Mouse (Mus musculus) heart, embryonic 11.5 days (tissue): ENCODE results near the gene Nfkbie. TPM values are rescaled to one million over a fixed set of nuclear protein-coding genes. Genes with fewer than 3 reads are reported as not detected.

Experiments
- ATAC-seq: fragments of 200-750 bp; cut with Nextera tagmentation; replicated peaks from 2 replicates; pipeline ENCODE4 v1.8.0; 2017; ENCODE audit warnings: moderate library complexity; ENCODE audit not compliant: insufficient number of reproducible peaks, low FRiP score, low TSS enrichment
- H3K27ac ChIP-seq: fragments of 300-500 bp; sonication (generic); 2 replicates; pipeline ENCODE4 v1.5.1; 2014; ENCODE audit warnings: mild to moderate bottlenecking, low read depth, low read length
- H3K27me3 ChIP-seq: fragments of 300-500 bp; sonication (generic); 2 replicates; pipeline ENCODE4 v1.6.1; 2014; ENCODE audit warnings: mild to moderate bottlenecking, low read length, mixed read lengths; ENCODE audit not compliant: control insufficient read depth, insufficient read depth
- H3K36me3 ChIP-seq: fragments of 300-500 bp; sonication (generic); 2 replicates; pipeline ENCODE4 v1.6.1; 2014; ENCODE audit warnings: mild to moderate bottlenecking, low read length, moderate library complexity, mixed read lengths; ENCODE audit not compliant: control insufficient read depth, insufficient read depth
- H3K4me1 ChIP-seq: fragments of 300-500 bp; sonication (generic); 2 replicates; pipeline ENCODE4 v1.6.1; 2014; ENCODE audit warnings: low read length; ENCODE audit not compliant: control insufficient read depth, insufficient read depth
- H3K4me2 ChIP-seq: fragments of 300-500 bp; sonication (generic); 2 replicates; pipeline ENCODE4 v1.6.1; 2014; ENCODE audit warnings: mild to moderate bottlenecking, moderate library complexity
- H3K4me3 ChIP-seq: fragments of 300-500 bp; sonication (generic); 2 replicates; pipeline ENCODE4 v1.5.1; 2014; ENCODE audit warnings: low read depth, low read length
- H3K9ac ChIP-seq: fragments of 300-500 bp; sonication (generic); 2 replicates; pipeline ENCODE4 v1.6.1; 2014; ENCODE audit warnings: mild to moderate bottlenecking, low read depth, low read length, moderate library complexity
- H3K9me3 ChIP-seq: fragments of 300-500 bp; sonication (generic); replicated peaks from 2 replicates; pipeline ENCODE4 v1.6.1; 2016; ENCODE audit warnings: low read length; ENCODE audit not compliant: control insufficient read depth
- WGBS: fragments of 180-500 bp; shearing (Covaris S2); extraction: QIAGEN DNeasy Blood & Tissue Kit; methylation state at CpG from one replicate; pipeline ENCODE4 v1.1.7; 2014; ENCODE audit not compliant: insufficient replicate concordance; 5-methylcytosine and 5-hydroxymethylcytosine counted together
- polyA plus RNA-seq: library from polyadenylated mRNA; unstranded; fragments of >200 nt; fragmentation: Nextera tagmentation; extraction: Ambion mirVana; gene quantifications from 2 replicates; pipeline ENCODE4 v1.2.1, GENCODE M21; 2014

Nfkbie gene
- polyA plus RNA-seq, 1 experiment from 2014 or later: 2.4 TPM

DNA sequence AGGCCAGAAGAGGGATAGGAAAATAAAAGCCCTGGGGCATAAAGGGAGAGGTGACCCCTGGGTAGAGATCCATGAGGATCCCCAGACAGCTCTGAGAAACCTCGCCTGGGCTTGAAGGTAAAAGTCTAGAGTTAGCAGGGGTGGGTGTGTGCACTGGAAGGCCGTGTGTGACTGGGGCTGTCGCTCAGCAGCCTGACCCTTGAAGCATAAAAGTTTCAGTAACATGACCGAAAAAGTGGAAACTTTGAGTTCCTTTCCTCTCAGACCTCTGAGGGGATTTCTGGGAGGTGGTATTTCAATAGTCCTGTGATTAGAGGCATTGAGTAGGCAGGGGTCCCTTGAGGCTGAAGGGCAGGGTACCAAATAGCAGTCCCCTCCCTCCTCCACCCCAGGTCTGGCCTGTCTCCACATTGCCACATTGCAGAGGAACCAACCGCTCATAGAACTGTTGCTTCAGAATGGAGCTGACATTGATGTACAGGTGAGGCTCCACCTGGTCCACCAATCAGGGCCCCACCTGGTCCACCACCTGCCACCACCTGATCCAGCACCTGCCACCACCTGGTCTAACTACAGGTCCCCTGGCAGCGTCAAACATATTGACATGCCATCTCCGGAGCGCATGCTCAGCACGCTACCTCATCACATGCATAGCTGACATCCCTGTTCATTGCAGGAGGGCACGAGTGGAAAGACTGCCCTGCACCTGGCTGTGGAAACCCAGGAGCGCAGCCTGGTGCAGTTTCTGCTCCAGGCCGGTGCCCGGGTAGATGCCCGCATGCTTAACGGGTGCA lies 4.4 kb downstream of the Nfkbie start:
- H3K4me1 ChIP-seq: peaks cover 10% of the 10 kb centered on the region
- WGBS: 76% methylated on average over 15 of the region's 15 CpGs
- H3K9me3 ChIP-seq: no peaks in the 10 kb centered on the region
- H3K27me3 ChIP-seq: peaks cover 16% of the 10 kb centered on the region
- no peaks in the 10 kb centered on the region for H3K36me3 ChIP-seq
- no peak overlapping the region for H3K27ac ChIP-seq
- H3K9ac ChIP-seq: no peak overlapping the region
- no peak overlapping the region for H3K4me2 ChIP-seq
- ATAC-seq: no peak
- no peak overlapping the region for H3K4me3 ChIP-seq

DNA sequence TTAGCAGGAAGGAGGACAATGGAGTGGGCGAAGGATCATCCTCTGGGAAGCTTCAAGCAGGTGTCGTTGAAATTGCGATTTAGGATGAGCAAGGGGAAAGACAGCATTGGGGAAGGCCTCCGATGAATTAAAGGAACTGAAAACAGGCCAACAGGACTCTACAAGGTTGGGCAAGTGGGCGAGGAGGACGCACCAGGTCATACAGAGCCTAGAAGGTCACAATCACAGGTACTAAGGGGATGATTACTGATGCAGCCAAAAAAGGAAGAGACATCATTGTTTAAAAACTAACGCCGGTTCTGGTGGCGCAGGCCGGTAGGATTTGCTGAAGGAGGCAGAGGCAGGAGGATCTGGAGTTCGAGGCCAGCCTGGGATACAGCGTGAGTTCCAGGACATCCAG lies 7.7 kb downstream of the Nfkbie start:
- no peak for ATAC-seq
- no peak overlapping the region for H3K4me3 ChIP-seq

GRCm38 (mm10) chr17:45563655-45564530 lies 8.4 kb downstream of the Nfkbie start, which contains the start of gene Slc35b2:
Gene Slc35b2 (plus strand): TSS chr17:45563874.
- Histone ChIP-seq H3K36me3 (peaks cover 18% of the 10 kb centered on the region), H3K4me3 (peak within 1 kb of the TSS; percentile 84), H3K9ac (peak within 1 kb of the TSS; percentile 91), H3K27me3 (no peaks in the 10 kb centered on the region), H3K9me3 (no peaks in the 10 kb centered on the region), H3K27ac (peak within 1 kb of the TSS; percentile 80), H3K4me1 (peaks cover 14% of the 10 kb centered on the region), H3K4me2 (peak within 1 kb of the TSS; percentile 84)
- peak; percentile 63 for ATAC-seq
- WGBS: under 1% methylated on average over 57 of the region's 61 CpGs

More for the DNA sequence above, 7.7 kb downstream of the Nfkbie start:
- H3K27ac ChIP-seq: no peak overlapping the region
- H3K4me2 ChIP-seq: no peak overlapping the region; the same call in 1 of the 2 replicates
- peaks cover 12% of the 10 kb centered on the region; the same call in 1 of the 2 replicates for H3K36me3 ChIP-seq
- H3K9me3 ChIP-seq: no peaks in the 10 kb centered on the region
- no peaks in the 10 kb centered on the region for H3K27me3 ChIP-seq
- H3K4me1 ChIP-seq: peaks cover 14% of the 10 kb centered on the region
- H3K9ac ChIP-seq: no peak overlapping the region
- WGBS: 70% methylated on average over 12 of the region's 12 CpGs

DNA sequence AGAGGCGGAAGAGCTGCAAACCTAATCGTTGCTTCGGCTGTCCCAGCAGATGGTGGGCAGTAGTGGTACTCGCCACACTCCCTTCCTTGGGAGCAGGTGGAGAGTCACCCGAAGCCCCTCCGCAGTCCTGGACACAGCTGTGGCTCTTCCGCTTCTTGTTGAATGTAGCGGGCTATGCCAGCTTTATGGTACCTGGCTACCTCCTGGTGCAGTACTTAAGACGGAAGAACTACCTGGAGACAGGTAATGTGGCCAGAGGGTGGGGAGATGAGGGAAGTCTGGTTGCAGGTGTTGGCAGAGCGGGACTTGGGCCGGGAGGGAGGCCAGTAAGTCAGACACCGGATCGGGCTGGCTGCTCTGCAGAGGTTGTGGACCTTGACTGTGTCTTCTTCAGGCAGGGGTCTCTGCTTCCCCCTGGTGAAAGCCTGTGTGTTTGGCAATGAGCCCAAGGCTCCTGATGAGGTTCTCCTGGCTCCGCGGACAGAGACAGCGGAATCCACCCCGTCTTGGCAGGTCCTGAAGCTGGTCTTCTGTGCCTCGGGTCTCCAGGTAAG lies 9.1 kb downstream of the Nfkbie start:
- H3K36me3 ChIP-seq: peaks cover 25% of the 10 kb centered on the region
- H3K4me1 ChIP-seq: peaks cover 14% of the 10 kb centered on the region
- no peaks in the 10 kb centered on the region for H3K9me3 ChIP-seq
- H3K4me2 ChIP-seq: peak overlapping the region; percentile 84
- WGBS: 13% methylated on average over 18 of the region's 18 CpGs
- peak overlapping the region; percentile 37; the same call in 1 of the 2 replicates for H3K27ac ChIP-seq
- no peak for ATAC-seq
- peak overlapping the region; percentile 84 for H3K4me3 ChIP-seq
- H3K27me3 ChIP-seq: no peaks in the 10 kb centered on the region
- peak overlapping the region; percentile 91 for H3K9ac ChIP-seq

DNA sequence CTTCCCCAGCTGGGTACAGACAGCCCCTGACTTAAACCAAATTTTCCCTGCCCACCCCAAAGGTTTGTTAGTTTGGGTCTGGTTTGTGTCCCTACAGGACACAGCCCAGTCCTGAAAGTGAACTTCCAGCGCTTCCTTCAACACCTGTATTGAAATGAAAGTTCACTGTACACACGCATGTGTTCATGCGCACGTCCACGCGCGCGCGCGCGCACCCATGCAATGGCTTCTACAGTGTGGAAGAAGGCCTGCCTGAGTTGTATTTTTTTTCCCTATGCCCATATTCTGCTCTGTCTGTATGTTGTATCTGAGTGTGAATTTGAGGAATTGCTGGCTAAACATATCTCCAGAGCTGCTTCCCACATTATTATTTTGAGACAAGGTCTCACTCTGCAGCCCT lies 9.6 kb downstream of the Nfkbie start:
- Histone ChIP-seq H3K27me3 (no peaks in the 10 kb centered on the region), H3K9me3 (no peaks in the 10 kb centered on the region), H3K4me2 (peak overlapping the region; percentile 84), H3K9ac (peak overlapping the region; percentile 91), H3K36me3 (peaks cover 30% of the 10 kb centered on the region), H3K4me3 (peak overlapping the region; percentile 84), H3K4me1 (peaks cover 14% of the 10 kb centered on the region), H3K27ac (peak overlapping the region; percentile 37; the same call in 1 of the 2 replicates)
- WGBS: 96% methylated on average over 11 of the region's 11 CpGs
- ATAC-seq: no peak

DNA sequence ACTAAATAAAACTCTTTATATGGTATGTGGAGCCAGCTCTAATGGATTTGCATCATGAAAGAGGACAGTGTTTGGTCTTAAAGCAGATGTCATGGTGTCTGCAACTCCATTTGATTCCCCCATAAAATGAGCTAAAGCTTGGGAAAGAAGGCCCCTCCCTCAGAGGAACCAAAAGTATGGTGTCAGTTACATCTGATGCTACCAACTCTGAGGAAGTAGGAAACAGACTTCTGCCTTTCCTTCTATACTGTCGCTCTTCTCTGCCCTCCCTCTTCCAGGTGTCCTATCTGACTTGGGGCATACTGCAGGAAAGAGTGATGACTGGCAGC lies 10.5 kb downstream of the Nfkbie start:
- no peak for ATAC-seq
- peaks cover 16% of the 10 kb centered on the region for H3K4me1 ChIP-seq
- H3K4me2 ChIP-seq: no peak overlapping the region
- no peaks in the 10 kb centered on the region for H3K9me3 ChIP-seq
- no peaks in the 10 kb centered on the region for H3K27me3 ChIP-seq
- peaks cover 39% of the 10 kb centered on the region for H3K36me3 ChIP-seq
- no peak overlapping the region for H3K27ac ChIP-seq
- H3K9ac ChIP-seq: no peak overlapping the region
- no peak overlapping the region for H3K4me3 ChIP-seq
- WGBS: 65% methylated on average over 1 of the region's 1 CpGs

- H3K9ac ChIP-seq: no peak overlapping the region
- H3K9me3 ChIP-seq: no peaks in the 10 kb centered on the region
- no peak for ATAC-seq
- H3K4me3 ChIP-seq: no peak overlapping the region
- no peaks in the 10 kb centered on the region for H3K27me3 ChIP-seq
- 72% methylated on average over 18 of the region's 18 CpGs for WGBS
- H3K4me2 ChIP-seq: no peak overlapping the region
- H3K36me3 ChIP-seq: peaks cover 44% of the 10 kb centered on the region
- H3K4me1 ChIP-seq: peaks cover 21% of the 10 kb centered on the region
- H3K27ac ChIP-seq: no peak overlapping the region
These were observed 11.1 kb downstream of the Nfkbie start for GRCm38 (mm10) chr17:45566360-45567161.

DNA sequence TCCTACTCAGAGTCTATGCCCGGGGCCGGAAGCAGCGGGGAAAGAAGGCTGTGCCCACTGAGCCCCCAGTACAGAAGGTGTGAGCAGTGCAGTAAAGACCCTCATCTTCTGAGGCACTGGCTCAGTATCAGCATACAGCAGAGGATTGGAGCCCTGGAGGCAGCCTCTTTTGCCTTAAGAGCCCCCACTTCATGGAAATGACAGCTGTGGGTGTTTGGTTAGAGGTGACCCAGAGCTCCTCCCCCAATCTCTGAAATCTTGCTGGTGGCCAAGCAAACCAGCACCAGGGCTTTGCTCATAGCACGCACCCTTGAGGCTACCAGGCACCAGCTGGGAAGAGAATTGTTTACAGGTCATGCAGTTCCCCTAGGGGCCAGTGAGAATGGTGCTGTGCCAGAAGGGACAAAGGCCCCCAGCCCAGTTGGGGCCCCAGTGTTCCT lies 11.7 kb downstream of the Nfkbie start:
- 27% methylated on average over 4 of the region's 4 CpGs for WGBS
- no peak overlapping the region for H3K4me3 ChIP-seq

More for the DNA sequence above, 11.7 kb downstream of the Nfkbie start:
- Histone ChIP-seq H3K4me2 (no peak overlapping the region), H3K36me3 (peaks cover 44% of the 10 kb centered on the region), H3K9me3 (no peaks in the 10 kb centered on the region), H3K27me3 (no peaks in the 10 kb centered on the region), H3K27ac (no peak overlapping the region), H3K9ac (no peak overlapping the region), H3K4me1 (peaks cover 23% of the 10 kb centered on the region)
- ATAC-seq: 0 out of 2 replicates have a peak, but pooled peaks have one; percentile 9
